Mouse (Mus musculus): ENCODE data around the gene Glrp1.

Gene Glrp1

DNA sequence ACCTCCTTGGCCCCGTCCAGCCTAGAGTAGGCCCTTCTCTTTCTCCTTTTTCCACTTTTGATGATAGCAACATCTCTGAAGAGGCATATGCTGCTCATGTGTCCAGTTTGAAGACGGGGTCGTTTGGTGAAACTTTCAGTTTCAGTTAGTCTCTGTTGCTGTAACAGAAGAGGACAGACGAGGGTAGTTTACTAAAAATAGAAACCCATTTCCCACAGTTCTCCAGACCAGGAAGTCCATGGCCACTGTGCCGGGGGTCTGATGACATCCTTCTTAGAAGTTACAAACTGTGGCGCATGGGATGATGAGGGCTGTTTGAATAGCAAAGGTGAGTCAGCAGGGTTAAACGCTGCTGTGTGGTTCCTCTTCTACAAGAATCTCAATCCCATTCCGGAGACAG is at the start of gene Glrp1:
Gene Glrp1 (minus strand): TSS at position 278 of the 400 bp plus-strand sequence.
- DNase-seq (ENCODE audit: low read depth, low spot score): no peak

- peak; percentile 53 for DNase-seq (ENCODE audit: low read depth, low spot score)
Observed at GRCm38 (mm10) chr1:88559258-88559657, 49.4 kb upstream of the Glrp1 start.

GRCm38 (mm10) chr1:88558793-88559192 is 48.9 kb upstream of the Glrp1 start:
- no peak for DNase-seq (ENCODE audit: low read depth, low spot score)

DNA sequence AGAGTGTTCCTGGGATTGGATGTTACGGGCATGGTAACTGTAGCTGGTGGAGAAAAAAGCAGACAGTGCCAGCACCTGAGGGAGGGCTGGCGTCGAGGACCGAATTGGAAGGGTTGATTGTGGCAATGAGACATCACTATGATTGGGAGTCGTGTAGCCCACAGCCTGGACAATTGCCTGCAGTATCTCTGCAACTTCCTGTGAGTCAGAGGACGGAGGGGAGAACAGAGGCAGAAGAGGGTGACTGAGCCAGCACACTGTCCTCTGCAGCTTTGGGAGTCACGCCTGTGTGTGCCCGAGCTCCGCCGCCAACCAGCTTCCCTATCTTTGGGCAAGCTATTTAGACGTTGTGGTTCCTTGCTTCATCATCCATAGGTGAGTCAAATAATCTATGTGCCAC is 46.5 kb upstream of the Glrp1 start:
- DNase-seq (ENCODE audit: low read depth, low spot score): no peak

- no peak for DNase-seq (ENCODE audit: low read depth, low spot score)
Observed at GRCm38 (mm10) chr1:88553500-88554187, 43.8 kb upstream of the Glrp1 start.

GRCm38 (mm10) chr1:88549263-88549662 is 39.4 kb upstream of the Glrp1 start:
- no peak for DNase-seq (ENCODE audit: low read depth, low spot score)

DNA sequence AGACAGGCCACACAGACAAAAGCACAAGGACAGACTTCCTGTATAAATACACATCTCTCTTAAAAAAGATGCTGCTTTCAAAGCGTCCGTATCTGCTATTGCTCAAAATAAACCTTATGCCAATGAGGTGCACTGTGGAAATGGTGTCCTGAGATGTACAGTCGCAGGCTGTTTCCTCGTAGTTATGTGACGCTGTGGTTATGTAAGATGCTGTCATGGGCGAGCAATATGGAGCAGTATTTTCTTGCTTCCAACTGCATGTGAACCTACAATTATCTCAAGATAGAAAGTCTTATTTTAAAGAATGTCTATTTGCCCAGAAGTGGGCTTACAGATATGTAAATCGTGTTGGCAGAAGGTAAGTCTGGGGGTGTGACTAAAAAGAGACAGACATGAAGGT is 37.3 kb upstream of the Glrp1 start:
- no peak for DNase-seq (ENCODE audit: low read depth, low spot score)

GRCm38 (mm10) chr1:88543608-88544007 is 33.7 kb upstream of the Glrp1 start:
- DNase-seq (ENCODE audit: low read depth, low spot score): no peak

DNA sequence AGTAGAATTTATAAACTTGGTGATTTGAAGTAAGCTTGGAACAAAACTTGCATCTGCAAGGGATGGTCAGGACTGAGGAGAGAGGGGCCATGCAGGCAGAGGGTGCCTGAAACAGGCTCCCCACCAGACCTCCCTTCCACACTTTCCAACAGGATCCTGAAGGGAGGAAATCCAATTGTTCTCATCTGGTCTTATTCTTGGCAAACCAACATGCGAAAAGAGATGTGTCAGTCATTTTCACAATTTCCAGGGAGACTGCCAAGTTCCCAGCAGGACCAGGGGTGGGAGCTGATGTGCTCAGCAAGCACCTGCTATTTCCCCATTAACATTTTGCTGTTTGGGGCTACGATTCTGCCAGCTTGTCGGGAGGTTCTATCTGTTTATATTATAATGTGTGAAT is 30.0 kb upstream of the Glrp1 start:
- DNase-seq (ENCODE audit: low read depth, low spot score): no peak

DNA sequence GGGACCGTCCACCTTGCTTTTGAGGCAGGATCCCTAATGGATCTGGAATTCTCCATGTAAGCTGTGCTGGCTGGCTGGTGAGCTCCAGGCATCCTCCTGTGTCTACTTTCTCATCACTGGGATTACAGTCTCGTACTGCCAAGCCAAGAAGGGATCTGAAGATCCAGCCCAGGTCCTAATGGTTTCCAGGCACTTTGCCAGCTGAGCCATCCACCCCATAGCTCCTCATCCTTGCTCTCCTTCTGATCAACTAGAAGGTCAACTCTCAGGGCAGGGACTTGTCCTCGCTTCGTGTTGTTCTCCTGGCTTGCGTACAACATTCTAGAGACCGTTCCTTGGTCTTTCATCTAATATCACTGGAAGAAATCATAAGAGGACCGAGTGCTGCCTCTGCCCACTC is 29.4 kb upstream of the Glrp1 start:
- no peak for DNase-seq (ENCODE audit: low read depth, low spot score)

DNA sequence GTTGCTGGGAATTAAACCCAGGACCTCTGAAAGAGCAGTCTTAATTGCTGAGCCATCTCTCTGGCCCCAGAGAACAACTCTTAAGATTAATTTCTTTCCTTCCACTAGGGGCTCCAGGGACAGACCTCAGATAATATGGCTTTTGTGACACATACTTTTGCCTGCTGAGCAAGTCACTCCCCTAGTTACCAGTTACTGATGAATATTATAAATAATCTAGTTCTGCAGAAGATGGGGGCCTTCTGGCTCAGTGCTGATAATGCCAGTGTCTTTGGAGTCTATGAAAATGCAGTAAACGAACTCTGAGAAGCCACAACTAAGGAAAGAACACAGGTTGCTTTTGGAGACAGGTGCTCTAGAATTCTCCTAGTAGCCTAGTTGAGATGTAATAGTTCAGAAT is 26.4 kb upstream of the Glrp1 start:
- DNase-seq (ENCODE audit: low read depth, low spot score): no peak

- DNase-seq (ENCODE audit: low read depth, low spot score): no peak
Observed at GRCm38 (mm10) chr1:88534091-88534490, 24.2 kb upstream of the Glrp1 start.

DNA sequence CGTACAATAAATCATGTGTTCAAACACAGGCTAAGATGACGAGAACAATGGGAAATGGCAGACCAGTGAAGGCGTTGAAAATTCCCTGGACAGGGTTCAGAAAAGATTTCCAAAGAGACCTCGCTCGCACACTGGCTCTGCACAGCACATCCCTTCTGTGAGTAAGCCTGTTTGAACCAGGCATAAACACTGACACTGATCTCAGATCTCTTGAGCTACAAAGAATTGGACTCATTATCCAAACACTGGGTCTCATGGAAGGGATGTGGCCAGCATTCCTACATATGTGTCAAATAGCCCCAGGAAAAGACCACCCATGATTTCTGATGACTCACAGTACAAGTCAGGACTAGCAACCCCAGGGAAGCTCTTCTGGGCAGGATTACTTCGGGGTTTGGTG is 16.3 kb upstream of the Glrp1 start:
- DNase-seq (ENCODE audit: low read depth, low spot score): peak; percentile 35

DNA sequence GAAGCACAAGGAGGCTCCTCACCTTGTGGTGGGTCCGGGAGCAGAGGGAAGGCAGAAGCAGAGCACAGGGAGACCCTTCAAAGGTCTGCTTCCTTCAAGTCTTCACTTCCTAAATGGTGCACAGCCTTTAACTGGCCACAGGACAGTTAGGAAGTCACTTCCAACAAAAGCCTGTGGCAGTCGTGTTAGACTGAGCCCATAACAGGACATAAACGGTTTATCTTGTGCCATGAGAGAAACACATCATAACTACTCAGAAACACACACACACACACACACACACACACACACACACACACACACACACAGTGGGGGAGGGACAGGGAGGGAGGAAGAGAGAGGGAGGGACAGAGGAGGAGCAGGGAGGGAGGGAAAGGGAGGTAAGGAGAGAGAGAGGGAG is 15.8 kb upstream of the Glrp1 start:
- no peak for DNase-seq (ENCODE audit: low read depth, low spot score)

GRCm38 (mm10) chr1:88521170-88521747 is 11.4 kb upstream of the Glrp1 start:
- DNase-seq (ENCODE audit: low read depth, low spot score): no peak

- no peak for DNase-seq (ENCODE audit: low read depth, low spot score)
Observed at GRCm38 (mm10) chr1:88513613-88514012, 3.7 kb upstream of the Glrp1 start.

DNA sequence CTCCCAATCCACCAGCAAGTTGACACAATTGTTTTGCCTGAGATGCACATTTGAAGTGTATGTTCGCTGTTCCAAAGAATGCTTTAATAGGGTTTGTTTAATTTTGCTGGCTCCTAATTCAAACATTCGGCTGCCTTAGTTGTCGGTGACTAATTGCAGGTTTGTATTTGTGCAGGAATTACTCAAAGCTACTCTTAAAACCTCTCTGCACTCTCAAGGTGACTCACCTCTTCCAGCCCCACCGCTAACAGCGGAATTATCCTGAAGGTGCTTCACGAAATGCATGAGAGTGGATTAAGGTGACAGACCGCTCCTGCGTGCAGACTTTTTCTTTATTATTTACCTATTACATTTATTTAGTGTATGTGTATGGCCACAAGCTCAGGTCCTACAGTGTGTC is 2.0 kb downstream of the Glrp1 start:
- no peak for DNase-seq (ENCODE audit: low read depth, low spot score)

DNA sequence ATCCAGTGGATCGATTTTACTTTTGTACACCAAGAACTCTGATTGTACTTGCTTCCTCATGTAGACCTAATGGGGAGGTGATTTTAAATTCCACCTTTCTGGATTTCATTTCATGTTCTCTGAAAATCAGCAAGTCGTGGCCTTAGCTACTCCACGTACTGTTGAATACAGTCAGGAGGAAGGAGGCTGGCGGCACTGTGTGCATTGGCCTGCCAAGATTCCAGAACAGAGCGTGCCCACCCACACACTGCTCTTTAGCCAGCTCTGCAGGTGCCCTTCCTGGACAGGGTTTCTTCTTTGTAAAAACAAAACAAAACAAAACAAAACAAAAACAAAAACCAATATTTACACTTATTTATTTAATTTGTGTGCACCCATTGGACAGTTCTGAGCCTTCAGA is 2.7 kb downstream of the Glrp1 start:
- no peak for DNase-seq (ENCODE audit: low read depth, low spot score)

GRCm38 (mm10) chr1:88506412-88506811 is 3.5 kb downstream of the Glrp1 start:
- no peak for DNase-seq (ENCODE audit: low read depth, low spot score)

GRCm38 (mm10) chr1:88505697-88506096 is 4.2 kb downstream of the Glrp1 start:
- DNase-seq (ENCODE audit: low read depth, low spot score): no peak

GRCm38 (mm10) chr1:88504531-88504945 is 5.3 kb downstream of the Glrp1 start:
- peak; percentile 11 for DNase-seq (ENCODE audit: low read depth, low spot score)

- DNase-seq (ENCODE audit: low read depth, low spot score): no peak
Observed at GRCm38 (mm10) chr1:88502822-88503221, 7.0 kb downstream of the Glrp1 start.

DNA sequence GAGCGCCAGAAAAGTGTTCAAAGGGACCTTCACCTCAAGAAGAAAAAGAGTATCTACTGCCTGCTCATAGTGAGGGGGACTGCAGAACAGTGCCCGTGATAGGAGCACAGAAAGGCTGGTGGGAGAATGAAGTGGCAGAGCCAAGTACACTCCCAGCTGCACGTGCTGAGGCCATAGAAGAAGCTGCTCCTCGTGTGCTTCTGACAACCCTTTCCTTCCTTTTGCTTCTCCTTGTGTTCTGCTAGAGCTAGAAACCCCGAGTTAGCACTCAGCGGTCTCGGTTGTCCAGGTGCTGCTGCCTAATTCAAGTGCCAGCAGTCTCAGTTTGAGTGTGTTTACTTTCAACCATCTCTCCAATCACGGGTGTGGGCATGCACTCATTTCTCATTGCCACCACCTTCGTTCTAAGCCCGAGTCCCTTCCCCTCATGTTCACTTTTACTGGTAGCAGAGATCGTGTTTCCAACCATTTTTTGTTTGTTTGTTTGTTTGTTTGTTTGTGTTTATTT is 10.6 kb downstream of the Glrp1 start:
- DNase-seq (ENCODE audit: low read depth, low spot score): no peak

Data from mesoderm, embryonic 11.5 days (tissue).